Mouse (Mus musculus): ENCODE data around the gene Gm49510.

DNA sequence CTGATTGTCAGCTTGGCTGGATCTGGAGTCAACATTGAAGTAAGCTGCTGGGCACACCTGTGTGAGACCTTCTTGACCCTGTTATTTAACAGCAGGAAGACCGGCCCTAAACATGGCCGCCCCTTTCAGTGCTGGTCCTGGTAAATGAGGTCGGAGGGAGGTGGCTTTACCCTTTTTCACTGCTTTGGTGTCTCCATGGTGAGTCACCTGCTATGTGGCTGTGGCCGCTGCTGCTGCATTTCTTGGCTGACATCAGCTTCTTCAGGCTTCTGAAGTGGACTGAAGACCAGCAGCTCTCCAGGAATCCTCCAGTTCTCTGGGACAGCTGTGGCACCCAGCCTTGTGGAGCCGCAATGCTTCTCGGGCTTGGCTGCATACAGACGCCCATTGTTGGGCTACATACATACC lies 30.6 kb upstream of the Gm49510 start:
- TF ChIP-seq POLR2A (IDR thresholded peaks at IDR 0.05; ENCODE audit: extremely low read depth, insufficient read depth, low read length) (no peak), CTCF (IDR thresholded peaks at IDR 0.05; ENCODE audit: extremely low read depth, insufficient read depth, low read length) (no peak)

Measured in cortical plate, adult 2 months (tissue).